Mouse (Mus musculus) left cerebral cortex, postnatal 14 days (tissue): ENCODE data around the gene Olfr374. TPM values are rescaled to one million over a fixed set of nuclear protein-coding genes. Genes with fewer than 3 reads are reported as not detected.
"Not testable (repeated sequence)": the region's sequence is repeated elsewhere in the genome, so short reads cannot be mapped to it uniquely, and the experiment has no call there.

Experiments used
- DNase-seq, 2 experiments: peaks; one replicate each; pipeline ENCODE4 v3.0.0; 2021 to 2022; ENCODE audit warnings: low spot score in 2 of 2, mixed read lengths in 1 of 2
- intact Hi-C: fragments of 180-260 bp; cut with DNase I; formaldehyde crosslinking; loops from one replicate; pipeline ENCODE4 v1.15.1; 2025
- long read RNA-seq, 2 experiments: library from polyadenylated mRNA; stranded (forward); transcript quantifications; one replicate each; pipeline ENCODE4 v2.0.0; 2021
- total RNA-seq, 2 experiments: library from RNA; stranded (reverse); gene quantifications; 2 replicates each; pipeline ENCODE4 v1.2.3; 2021

The Olfr374 gene
- not detected for total RNA-seq
- long read RNA-seq, experiment 1: 0 reads
- long read RNA-seq, experiment 2: 0 reads

DNA sequence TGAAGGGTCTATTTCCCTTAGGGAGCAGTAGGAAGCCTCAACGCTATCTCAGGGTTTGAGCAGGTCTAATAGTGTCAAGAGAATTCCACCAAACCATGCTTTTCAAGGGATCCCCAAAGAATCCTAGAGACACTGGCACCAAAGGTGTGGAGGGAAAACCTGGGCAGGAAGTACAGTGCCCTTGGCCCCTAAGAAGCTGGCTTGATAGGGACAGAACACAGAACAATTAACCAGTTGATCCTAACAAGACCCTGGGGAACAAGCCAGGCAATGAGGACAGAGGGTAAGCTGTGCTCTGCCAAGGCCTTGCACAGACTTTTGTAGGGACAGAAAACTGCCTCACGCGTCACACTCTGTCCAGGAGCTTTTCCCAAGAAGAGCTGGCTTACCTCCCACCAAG, at the start of gene Olfr374:
TSS of gene Olfr374 (plus strand) at position 301 of the 400 bp plus-strand sequence.
- intact Hi-C loops: no loop called here
- DNase-seq: no peak

DNA sequence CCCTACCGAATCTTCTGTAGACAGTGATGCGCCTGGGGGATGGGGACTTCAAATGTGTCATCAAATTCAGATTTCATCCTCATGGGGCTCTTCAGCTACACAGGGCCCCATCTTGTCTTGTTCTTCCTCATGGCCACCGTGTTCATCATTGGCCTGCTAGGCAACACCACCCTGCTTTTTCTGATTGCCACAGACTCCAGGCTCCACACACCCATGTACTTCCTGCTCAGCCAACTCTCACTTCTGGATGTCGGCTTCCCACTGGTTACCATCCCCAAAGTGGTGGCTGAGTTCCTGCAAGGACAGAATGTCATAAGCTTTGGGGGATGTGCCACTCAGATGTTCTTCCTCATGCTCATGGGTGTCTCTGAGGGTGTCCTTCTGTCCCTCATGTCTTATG, 49.2 kb upstream of the Olfr374 start:
- intact Hi-C loops, DNase-seq: not testable (repeated sequence)

DNA sequence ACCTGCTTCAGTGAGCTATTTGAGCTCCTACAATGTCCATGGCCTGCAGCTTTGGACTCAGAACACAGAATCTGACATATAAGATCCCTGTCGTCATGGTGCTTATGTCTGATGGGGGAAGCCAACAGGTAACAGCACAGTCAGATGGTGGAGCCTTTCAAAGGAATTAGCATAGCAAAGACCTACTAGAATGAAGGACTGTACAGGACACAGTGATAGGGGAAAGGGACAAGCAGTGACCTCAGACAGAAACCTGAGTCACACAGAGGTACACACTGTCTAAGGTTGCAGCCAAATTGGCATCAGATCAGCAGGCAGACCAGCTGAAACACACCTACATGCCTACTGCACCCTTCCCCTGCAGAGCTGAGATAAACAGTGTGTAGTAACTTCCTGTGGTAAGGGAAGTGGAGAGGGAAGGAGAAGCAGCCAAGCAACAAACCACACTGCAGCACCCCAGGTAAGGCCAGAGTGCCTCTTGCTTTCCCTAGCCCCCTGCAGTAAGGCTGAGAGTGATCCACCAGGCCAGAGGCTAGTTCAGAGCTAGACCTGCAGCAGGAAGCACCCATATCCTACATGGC, 39.9 kb upstream of the Olfr374 start:
- DNase-seq, intact Hi-C loops: not testable (repeated sequence)

DNA sequence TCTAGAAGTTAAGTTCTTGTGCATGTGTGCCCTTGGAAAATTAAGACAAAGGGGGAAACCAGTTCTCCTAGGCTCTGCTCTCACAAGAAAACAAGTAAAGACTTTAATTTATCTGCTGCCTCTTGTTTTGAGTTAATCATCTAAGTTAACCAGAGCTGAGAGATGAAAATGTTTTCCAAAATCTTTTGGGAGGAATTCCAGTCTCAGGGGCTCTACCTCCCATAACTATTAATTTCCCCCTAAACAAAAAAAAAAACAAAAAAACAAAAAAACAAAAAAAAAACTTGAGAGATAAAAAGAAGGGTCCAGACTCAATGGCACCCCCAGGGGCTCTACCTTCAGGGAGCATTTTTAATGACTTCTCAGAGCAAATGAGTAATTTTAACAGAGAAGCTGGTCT, 24.0 kb upstream of the Olfr374 start, which contains the start of gene Olfr373:
TSS of gene Olfr373 (plus strand) at position 301 of the 400 bp plus-strand sequence.
- intact Hi-C loops, DNase-seq: not testable (repeated sequence)

DNA sequence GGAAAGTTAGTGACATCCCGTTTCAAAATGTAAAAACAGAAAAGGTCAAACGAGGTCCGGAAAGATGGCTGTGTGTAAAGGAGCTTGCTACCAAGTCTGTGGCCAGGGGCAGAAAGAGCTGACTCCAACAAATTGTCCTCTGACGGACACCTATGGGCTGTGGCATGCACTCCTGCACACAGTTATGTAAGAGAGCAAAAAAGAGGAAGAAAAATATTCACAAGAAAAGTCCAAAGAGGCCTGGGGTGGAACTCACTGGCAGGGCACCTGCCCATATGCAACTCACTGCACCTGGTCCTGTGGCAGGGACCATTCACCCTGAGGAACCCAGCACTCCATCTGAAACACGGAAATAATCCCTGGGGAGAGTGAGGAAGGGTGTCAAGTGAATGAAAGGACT, 22.1 kb upstream of the Olfr374 start:
- no peak for DNase-seq
- intact Hi-C loops: no loop called here

DNA sequence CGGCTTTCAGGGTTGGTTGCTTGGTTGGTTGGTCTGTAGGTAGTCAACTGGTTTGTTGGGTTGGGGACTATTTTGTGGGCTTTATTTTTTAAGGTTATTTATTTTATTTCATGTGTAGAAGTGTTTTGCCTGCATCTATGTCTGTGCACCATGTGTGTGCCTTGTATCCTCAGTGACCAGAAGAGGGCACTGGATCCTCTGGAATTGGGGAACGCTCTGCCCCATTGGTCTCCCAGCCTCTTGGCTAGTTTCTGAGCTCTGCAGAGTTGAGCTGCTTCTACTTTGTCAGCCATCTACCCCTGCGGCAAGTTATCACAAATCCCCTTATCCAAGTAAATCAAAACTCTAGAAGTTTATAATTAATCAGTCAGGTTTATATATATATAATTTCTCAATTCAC, 19.2 kb upstream of the Olfr374 start:
- DNase-seq, intact Hi-C loops: not testable (repeated sequence)

DNA sequence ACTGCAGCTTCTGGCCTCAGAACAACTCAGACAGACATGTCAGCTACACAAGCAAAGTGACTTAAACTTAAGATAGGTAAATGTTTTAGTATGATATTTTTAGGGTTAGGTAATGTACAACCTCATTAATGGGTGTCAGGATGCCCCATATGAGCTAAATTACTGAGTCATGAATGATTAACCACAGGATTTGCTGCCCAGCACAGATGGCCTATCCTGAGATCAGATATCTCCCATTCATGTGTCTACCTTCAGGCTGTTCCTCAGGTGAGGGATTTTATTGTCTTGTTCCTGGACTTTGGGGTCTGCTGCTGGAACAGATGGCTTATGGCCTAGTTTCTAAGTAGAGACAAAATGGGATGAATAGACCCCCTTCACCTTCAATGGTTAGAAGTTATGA, 10.1 kb upstream of the Olfr374 start:
- intact Hi-C loops: loop anchor here (5.0 kb wide), 1 partner anchor 89 kb away; the partner anchor contains the start of gene Cyp4f18
- not testable (repeated sequence) for DNase-seq

DNA sequence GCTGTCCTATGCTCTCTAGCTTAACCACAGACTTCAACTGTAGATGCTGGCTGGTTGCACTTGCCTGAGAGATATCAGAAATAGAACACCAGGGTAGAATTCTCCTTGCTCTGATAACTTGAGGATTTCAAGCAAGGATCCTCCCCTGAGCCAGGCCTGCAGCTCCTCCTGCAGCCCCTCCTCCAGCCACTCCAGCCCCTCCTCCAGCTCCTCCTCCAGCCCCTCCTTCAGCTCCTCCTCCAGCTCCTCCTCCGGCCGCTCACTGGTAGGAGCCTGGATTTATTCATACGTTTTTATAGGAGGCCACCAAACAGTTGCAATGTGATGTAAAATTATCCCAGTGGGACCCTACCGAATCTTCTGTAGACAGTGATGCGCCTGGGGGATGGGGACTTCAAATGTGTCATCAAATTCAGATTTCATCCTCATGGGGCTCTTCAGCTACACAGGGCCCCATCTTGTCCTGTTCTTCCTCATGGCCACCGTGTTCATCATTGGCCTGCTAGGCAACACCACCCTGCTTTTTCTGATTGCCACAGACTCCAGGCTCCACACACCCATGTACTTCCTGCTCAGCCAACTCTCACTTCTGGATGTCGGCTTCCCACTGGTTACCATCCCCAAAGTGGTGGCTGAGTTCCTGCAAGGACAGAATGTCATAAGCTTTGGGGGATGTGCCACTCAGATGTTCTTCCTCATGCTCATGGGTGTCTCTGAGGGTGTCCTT, 7.3 kb upstream of the Olfr374 start:
- peak; percentile 11 to 12 for DNase-seq
- intact Hi-C loops: loop anchor here (5.0 kb wide), 1 partner anchor 92 kb away; the partner anchor contains the start of gene Cyp4f18

DNA sequence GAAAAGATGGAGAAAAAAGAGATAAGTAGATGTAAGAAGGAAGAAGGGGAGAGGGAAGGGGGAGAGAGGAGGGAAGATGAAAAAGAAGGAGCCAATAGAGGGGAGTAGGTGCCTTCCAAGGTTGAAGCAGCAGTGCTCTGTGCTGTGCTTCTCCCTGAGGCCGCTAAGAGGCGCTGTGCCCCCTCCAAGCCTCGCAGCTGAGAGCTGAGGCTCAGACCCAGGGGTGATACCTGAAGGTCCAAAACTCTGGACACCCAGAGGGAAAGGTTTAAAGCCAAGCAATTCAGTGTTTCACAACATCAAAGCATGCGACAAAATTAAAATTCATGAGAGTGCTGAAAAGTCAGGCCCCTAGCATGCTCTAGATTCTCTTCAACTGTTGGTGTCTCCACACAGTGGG, 1.7 kb upstream of the Olfr374 start:
- intact Hi-C loops: no loop called here
- DNase-seq: no peak

DNA sequence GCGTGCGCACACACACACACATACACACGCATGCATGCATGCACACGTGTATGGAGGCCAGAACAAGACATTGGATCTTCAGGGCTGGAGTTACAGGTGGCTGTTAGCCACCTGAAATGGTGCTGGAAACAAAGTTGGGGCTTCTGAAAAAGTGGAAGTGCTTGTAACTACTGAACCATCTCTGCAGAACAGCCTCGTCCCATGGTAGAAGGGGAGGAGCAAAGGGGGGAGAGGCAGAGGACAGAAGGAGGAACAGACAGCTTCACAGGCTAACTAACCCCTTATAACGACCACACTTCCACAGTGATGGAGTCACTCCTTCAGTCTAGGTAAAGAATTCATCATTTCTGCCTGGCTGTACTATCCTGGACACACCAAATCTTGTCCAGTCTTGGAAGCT, 4.0 kb downstream of the Olfr374 start:
- intact Hi-C loops: no loop called here
- no peak for DNase-seq

DNA sequence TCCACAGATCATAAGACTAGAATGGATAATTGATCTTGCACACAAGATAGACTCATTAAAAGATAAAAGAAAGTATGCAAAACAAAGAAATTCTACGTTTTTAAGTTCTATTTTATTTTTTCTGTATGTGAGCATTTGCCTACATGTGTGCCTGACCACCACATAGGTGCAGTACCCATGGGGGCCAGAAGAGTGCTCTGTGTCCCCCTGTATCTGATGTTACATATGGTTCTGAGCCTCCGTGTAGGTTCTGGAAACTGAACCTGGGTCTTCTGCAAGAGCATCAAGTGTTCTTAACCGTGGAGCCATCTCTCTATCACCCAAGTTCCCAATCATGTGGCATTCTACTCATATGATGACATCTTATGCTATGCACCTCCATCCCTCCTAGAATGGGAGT, 5.6 kb downstream of the Olfr374 start:
- intact Hi-C loops: no loop called here
- DNase-seq: no peak

DNA sequence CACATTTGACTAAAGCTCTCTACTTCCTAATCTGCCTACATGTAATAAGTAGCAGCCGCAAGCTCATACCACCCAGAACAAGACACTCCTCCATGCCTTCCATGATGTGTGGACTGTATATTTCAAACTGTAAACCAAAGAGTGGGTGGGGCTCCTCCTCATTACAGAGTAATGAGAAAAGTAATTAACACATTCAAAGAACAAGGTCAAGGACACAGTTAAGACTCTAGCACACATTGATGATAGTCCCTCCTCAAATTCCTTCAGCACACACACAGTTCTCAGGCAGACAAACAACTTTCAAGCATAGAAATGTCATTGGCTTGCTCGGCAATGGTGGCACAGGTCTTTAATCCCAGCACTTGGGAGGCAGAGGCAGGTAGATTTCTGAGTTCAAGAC, 8.4 kb downstream of the Olfr374 start:
- intact Hi-C loops: no loop called here
- DNase-seq: no peak

DNA sequence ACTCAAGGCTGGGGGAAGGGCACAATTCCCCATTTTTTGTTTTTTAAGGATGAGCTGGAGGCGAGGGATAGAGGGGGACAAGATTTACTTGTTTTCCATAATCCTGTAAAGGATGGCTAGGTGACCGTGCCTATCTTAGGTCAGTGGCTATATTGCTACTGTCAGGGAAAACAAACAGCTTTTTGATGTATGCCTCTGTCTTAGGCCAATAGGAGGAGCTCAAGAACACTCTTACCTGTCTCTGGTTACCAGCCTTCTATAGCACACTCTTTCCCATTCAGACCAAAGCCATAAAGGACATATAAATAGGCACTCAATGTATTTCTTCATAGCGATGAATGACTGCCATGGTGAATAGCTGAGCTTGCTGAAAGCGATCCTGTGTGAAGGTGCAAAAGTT, 11.8 kb downstream of the Olfr374 start:
- intact Hi-C loops: no loop called here
- DNase-seq: no peak

DNA sequence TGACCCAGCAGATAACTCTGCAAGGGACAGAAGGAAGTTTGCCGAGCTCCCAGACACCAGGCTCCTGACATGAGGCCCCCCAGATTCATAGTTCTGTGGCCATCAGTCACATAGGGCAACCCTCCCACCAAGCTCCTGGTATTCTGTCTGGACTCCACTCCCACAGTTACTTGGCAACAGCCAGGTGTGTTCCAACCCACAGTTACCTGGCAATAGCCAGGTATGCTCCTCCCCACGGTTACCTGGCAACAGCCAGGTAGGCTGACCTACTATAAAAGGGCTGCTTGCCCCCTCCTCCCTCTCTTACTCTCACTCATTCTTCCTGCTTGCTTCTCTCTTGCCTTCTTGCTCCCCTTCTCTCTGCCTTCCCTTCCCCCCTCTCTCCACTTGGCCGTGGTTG, 14.6 kb downstream of the Olfr374 start:
- intact Hi-C loops: not testable (repeated sequence)

DNA sequence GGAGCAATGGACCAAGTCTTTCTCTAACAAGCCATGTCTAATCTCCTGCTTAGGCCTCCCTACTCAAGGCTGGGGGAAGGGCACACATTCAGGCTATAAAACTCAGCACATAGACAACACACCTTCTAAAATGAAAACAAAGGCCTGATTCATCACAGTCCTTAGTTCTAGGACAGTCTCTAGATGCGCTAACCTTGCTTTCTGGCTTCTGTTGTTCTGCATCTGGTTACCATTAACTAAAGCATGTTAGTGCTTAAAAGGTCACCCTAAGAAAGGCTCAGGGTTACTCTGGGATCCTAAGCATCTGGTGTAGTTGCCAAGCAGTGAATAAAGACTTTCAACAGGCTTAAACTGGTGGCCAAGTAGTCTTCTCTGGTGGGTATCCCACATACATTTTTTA, 15.2 kb downstream of the Olfr374 start:
- intact Hi-C loops: no loop called here
- DNase-seq: no peak

More for the DNA sequence above, 14.6 kb downstream of the Olfr374 start:
- not testable (repeated sequence) for DNase-seq

DNA sequence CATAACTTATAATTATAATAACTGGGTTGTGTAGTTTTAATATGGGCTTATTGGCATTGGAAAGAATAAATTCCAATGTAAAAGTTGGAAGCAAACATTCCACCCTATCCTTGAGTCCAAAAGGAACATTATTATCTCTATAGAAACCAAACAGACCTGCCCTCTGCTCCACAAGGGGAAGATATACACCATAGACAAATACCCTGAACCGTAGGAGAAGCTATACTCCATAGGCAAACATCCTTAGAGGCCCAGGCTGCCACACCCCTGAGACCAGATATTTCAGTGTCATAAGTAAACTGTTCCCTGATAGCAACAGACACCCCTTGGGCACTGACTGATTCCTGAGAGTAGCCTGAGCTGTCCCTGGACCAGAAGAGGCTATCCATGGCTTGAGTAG, 21.0 kb downstream of the Olfr374 start:
- no peak for DNase-seq
- intact Hi-C loops: no loop called here

DNA sequence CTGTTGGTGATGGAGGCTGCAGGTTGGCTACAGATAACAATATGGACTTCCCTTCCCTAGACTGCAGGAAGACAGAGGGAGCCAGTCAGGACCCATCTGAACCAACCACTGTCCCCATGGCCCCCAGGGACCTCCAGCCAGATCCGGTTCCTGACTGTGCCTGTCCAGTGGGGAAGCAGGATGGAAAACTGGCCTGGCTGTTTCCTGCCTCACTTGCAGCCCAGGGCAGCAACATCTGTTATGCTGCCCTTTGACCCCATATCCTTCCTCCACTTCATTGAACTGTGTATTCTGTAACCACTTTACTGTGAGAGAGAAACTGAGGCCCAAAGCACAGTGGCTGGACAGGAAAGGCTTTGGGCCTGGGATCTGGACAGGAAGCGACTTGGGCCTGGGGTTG, 24.4 kb downstream of the Olfr374 start:
- intact Hi-C loops: no loop called here

DNA sequence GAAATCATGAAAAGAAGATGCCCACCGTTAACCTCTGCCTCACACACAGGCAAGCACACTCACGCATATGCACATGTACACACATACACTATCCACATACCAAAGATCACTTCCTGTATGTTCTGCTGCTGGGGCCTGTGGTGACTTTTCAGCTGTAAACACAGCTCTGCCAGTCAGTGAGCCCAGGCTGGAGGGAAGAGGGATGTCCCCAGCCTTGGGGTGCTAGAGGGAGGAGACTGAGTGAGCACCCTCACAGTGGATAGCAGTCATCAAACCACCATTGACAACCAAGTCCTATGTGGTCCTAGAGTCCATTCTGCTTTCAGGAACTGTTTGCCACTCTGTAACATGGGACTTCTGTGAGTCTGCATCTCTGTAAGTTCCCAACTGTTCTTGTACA, 25.1 kb downstream of the Olfr374 start:
- intact Hi-C loops: no loop called here
- DNase-seq: no peak

More for the DNA sequence above, 24.4 kb downstream of the Olfr374 start:
- no peak for DNase-seq

DNA sequence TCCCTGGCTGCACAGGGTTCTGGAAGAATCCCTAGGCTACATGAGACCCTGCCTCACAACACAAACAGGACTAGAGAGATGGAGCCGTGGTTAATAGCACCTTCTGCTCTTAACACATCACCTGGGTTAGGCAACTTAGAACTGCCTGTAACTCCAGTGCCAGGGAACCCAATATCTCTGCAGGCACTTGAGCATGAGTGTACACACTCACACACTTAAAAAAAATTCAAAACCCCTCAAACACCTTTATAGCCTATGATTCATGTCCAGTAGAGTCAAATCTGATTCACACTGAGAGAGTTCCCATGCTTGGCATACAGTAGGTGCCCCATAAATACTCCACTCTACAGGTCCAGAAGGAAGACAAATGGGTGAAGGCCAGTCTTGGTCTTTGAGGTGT, 25.6 kb downstream of the Olfr374 start:
- intact Hi-C loops: no loop called here
- no peak for DNase-seq

DNA sequence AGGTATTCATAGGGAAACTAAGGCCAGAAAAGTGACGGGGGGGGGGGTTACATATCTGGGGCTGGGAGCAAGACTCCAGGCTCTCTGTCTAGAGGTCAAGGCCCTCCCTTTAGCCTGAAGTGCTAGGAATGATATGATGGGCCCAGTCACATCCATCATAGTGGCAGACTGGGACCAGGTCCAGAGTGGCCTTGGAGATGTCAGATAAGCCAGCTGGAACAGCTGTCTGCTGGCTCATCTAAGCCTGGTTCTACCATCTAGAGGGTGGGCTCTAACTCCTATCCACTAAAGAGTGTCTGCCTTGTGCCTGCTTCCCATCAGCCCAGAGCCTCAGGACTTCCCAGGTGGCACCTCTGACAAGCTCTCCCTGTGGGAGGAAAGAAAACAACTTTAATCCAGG, 26.1 kb downstream of the Olfr374 start:
- intact Hi-C loops: no loop called here
- no peak for DNase-seq

DNA sequence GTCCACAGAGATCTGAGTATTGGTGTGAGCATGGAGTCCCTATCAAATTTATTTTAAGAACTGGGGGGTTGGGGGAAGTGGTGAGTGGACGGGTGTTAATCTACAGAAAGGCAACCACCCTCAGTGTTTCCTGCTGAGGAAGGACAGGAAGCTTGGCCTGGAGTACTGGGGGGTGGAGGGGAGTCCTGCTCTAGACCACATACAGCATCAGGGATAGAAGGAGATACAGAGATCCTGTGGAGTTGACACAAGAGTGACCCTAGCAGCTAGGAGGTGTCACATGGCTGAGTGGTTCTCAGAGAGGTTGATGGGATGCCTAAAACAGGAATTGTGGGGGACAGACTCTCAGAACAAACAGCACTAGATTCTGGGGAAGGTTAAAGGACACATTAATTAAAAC, 26.7 kb downstream of the Olfr374 start:
- intact Hi-C loops: no loop called here
- no peak for DNase-seq
